Mouse (Mus musculus) erythroblast, embryonic 14.5 days (primary cell): ENCODE results near the gene Stat2.

Source experiments
- GATA1 ChIP-seq: IDR thresholded peaks from 2 replicates; pipeline ENCODE4 v1.6.1; 2012; ENCODE audit warnings: low read length, inconsistent platforms, mixed read lengths
- TAL1 ChIP-seq: IDR thresholded peaks from 3 replicates; pipeline ENCODE4 v1.6.1; 2012; ENCODE audit warnings: low read length, inconsistent platforms, mixed read lengths

DNA sequence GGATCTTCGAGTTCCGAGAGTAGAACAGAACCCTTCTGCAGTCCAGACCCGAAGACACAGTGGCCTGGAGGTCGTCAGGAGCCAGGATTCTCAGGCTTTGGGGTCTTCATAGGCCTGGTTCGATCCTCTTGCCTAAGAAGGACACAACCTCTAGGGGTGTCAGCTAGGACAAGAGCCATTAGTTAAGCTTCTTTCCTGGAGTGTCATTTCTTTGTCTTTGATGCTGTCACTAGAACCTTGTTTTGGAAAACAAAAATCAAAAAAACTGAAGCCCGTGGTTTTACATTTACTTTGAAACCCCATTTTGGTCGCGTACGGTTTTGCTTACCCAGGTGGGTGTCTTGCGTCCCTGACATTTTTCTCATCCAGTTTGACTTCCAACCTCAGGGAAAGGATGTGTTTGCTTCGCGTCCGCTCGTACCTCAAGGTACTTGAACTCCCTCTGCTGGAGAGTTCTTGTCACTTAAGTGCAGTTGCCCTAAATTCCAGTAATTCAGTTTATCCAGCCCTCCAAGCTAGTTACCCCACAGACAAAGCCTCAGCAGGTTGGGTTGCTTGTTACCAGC, 37.9 kb upstream of the Stat2 start:
- TF ChIP-seq GATA1 (no peak), TAL1 (no peak)
